Mouse (Mus musculus) spleen, postnatal 36 days (tissue): Measurements from ENCODE around the gene Hsd17b11.

Experiments
- DNase-seq, 2 experiments: peaks; one replicate each; pipeline ENCODE4 v3.0.0; 2022; ENCODE audit warnings: low spot score in 2 of 2, mixed read lengths in 1 of 2

Hsd17b11 gene

DNA sequence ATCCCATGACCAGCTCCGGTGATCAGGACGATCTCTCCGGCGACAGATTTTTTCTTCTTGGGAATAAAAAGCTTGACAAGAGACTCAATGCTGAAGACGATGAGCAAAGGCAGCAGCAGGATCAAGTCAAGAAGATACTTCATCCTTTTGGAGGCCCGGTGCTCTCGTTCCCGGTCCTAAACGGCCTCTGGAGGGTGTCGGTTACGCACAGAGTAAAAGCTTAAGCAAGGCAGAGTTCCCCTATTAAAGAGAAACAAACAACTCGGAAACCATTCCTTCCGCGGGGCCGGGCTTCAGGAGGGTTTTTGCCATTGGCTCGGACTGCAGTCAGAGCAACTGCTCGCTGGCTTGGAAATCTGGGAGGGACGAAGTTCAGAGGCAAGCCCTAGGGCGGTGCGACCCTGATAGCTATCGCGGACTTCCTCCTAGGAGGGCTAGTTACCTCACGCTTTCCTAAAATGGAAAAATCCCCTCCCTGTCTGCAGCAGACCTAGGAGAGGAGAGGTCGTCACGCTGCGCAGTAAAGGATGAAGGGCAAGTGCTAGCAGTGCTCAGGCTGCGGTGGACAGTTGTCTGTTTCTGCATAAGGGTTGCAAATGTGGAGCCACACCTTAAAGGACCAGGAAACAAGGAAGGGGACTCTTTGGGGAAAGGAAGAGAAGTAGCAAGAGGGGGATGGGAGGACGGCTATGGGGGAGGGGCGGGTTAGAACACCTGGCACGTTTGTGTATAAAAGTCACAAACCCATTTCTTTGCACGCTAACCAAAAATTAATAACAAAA is at the start of gene Hsd17b11:
Gene Hsd17b11 (minus strand): TSS at position 323 of the 782 bp plus-strand sequence.
- DNase-seq = peak; percentile 82

DNA sequence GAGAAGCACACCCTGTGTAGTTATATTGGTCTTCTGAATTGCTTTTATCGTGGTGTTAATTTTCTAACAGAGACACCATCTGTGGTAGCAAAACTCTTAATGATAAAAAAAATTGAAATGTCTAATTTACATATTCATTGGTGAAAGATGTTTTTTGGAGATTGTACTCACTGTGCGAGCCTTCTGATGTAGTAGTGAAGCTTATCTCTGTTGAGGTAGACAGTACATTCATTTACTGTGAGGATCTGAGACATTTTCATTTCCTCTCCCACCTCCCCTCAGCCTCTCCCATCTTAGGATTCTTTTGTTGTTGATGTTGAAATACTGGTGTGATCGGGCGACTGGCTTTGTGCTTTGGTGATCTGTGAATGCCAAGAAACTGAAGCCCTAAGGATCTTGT is 49.3 kb upstream of the Hsd17b11 start:
- DNase-seq = no peak

DNA sequence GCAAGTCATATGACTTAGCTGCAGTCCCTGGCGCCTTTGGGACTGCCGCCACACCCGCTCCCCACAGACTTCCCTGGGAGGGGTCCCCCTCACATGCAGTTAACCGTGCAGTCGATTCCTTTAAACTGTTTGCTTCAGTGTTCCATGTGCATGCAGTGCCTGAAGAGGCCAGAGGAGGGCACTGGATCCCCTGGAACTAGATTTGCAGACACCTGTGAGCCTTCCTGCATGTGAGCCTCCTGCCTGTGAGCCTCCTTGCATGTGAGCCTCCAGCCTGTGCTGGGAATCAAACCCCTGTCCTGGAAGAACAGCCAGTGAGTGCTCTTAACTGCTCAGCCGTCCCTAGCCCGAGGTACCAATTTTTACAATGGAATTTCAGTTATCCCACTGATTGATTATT is 47.0 kb upstream of the Hsd17b11 start:
- DNase-seq = no peak

DNA sequence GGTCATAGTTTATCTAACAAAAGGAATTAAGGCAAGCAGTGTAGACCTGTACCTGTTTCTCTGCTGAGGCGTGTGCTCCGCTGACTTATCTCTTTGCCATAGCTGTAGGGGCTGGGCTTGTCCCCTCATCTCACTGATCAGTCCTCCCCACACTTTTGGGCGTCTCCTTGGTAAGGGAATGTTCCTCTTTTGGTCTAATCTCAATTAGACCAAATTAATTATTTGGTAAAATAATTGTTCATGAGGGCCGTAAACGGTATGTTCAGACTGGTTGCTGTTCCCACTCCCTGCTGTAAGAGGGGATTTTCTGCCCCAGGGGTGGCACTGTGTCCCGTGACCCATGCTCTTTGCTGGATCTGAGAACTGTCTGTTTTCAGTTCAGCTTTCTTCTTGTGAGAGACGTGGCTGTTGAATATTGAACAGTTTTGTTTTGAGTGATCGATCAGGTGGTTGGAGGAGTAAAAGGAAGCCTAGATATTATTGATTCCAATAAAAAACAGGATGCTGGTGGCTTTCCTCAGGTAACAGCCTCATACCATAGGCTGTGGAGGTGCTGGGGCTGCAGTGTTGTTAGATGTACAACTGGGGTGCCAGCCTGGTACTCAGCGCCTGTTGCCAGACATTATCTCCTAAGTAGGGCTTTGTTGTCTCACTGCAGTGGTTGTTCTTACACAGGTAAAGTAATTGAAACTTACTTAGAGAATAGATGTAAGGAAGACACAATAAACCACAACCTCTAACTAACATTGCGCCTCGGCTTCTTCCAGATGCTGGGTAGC is 41.2 kb upstream of the Hsd17b11 start:
- DNase-seq = no peak

DNA sequence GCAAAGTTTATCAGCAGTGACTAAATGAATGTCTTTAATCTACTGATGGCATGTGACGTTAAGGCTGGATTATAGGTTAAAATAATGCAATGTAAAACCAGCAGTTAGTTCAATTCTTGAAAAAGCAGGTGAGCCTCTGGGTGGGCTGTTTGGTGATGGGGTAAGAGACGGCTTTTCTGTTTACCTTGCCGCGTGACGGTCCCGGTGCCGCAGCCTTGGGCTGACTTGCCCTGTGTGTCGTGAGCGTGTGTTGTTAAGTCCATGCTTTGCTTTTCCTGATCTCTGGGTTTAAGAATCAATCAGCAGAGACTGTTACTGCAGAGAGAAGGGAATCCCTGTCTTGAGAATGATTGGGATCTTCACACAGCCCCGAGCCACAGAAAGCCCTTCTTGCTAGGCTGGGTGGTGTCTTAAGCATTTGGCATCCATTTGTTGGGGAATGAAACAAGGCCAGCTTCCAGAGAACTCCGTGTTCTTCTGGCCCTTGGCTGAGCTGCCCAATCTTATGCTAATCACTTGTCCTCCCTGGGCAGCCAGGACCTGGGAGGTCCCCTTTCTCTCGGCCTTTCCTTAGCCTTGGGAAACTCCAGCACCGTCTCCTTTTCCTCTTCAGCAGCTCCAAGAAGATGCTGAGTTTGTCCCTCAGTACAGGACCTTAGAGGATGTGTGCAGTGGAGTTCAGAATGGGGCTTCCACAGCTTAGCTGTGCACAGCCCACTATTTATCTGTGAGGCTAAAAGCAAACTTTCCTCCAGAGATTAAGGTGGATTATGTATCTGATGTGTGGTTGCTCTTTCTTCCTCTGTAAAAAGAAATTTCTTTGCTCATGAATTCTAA is 40.4 kb upstream of the Hsd17b11 start:
- no peak for DNase-seq

DNA sequence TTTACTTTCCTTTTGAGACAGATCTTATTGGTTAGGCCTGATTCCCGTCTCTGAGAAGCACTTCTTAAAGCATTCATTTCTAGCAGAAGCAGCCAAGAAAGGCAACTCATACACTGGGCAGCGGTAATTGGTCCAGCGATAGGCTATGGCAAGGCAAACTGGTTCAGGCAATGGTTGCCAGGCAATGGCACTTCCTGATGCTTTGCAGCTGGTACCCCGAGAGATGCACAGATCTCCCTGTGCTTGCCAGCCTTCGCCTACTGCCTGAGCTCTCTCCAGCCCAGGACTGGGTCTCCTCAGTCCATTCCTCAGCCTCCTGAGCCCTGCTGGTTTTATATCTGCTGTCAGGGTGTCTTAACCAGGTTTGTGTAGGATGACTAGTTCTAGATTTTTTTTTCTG is 38.7 kb upstream of the Hsd17b11 start:
- DNase-seq = no peak

DNA sequence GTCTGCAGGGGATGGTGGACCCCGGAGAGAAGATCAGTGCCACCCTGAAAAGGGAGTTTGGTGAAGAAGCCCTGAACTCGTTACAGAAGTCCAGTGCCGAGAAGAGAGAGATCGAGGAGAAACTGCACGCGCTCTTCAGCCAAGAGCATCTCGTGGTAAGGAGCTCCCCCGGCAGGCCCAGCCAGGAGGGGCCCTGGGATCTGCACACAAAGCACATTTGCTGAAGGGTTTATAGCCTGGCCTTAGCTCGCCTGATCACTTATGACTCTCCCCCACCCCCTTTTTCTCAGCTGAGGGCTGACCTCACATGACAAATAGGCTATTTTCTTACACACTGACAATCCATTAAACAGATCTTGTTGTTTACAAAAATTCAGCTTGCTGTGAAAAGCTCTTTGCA is 37.9 kb upstream of the Hsd17b11 start:
- no peak for DNase-seq

DNA sequence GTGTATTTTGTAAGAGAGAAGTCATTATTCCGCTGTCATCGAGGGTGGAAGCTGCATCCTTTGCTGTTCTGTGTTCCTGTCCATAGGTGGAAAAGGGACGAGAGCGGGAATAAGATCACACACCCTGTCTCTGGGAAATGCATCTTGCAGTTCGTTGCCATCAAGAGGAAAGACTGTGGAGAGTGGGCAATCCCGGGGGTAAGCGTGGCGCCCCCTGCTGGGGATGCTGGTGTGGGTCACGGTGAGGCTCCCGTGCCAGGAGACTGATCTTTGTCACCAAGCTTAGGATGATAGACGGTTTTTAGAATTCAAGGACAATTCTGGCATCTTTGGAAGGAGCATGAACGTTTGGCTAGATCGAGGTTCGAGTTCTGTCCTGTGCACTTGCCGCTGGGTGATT is 36.3 kb upstream of the Hsd17b11 start:
- DNase-seq = peak; percentile 26 to 33

DNA sequence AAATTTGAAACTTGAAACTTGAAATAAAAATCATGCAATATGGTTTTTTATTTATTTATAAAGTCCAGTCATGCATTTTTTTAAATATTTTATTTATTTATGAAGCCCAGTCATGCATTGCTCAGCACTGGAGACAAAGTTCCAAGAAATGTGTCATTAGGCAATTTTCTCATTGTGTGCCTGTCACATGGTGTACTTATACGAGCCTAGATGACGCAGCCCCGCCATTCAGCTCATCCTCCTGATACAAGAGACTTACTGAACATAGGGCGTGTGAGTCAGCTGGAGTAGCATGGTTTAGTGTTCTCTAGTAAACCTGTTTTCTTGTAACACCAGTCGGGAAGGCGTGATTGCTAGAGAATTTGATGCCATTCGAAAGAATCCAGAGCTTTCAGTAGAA is 34.6 kb upstream of the Hsd17b11 start:
- DNase-seq = no peak

DNA sequence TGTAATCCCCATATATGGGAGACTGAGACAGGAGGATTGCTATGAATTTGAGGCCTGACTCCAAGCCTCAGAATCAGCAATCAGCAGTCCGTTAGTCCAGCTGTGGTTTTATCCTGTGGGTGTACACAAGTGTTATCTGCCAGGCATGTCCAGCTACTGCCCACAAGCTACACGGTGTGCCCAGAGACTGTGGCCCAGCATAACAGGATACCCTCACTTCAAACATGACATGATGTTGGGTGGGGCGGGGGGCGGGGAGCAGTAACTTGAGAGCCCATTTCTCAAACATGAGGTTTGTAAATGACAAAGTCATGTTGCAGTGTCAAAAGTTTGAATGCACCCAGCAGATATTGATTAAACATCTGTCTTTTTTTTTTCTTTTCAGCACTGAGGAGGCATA is 34.1 kb upstream of the Hsd17b11 start:
- DNase-seq = no peak

DNA sequence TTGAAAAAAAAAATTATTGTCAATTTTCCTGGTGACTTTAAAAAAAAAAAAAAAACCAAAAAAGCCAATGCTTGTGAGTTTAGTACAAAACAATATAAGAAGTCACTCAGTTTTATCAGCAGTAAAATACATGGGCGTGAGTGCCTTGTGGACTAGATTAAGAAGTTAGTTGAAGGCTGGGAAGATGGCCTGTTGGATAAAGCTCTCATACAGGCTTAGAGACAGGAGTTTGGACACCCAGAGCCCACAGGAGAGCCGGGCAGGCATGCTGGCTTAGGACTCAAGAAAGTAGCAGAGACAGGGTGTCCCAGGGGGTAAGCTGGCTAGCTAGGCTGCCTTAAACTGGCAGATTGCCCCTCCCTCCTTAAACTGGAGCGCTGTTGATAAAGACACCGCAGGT is 33.2 kb upstream of the Hsd17b11 start:
- DNase-seq = peak in 1 of 2 experiments; percentile 15

DNA sequence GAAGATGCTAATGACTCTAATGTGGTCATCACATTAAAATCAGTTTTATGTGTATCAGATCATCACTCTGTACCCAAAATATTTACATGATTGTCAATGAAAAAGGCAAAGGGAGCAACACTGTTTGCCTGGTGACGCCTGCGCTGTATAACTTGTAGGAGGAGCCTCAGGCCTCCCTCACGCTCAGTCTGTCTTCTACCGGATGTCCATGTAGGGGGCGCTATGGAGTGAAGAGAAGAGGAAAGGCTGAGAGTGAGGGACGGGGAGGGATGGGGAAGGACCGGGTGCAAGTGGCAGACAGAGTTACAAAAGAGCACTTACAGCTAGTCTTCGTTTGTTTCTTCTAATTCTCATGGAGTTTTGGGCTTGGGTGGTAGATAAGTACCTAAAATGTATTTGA is 31.2 kb upstream of the Hsd17b11 start:
- DNase-seq = peak in 1 of 2 experiments; percentile 43

DNA sequence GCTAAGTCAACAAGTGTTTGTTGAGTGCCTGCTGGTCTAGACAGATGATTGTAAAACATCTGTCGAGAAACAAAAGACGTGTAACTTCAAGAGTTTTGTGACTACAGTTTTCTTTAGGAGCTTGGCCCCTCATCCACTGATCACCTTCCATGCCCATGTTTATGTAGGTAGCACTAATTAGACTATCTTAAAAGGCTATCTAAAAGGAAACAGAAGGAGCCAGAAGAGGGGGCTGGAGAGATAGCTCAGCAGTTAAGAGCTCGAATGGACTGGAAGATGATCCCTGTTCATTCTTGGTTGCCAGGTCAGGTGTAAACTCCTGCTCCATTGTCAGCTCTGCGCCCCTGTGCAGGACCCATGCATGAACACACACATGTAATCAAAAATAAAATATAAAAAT is 26.4 kb upstream of the Hsd17b11 start:
- no peak for DNase-seq

DNA sequence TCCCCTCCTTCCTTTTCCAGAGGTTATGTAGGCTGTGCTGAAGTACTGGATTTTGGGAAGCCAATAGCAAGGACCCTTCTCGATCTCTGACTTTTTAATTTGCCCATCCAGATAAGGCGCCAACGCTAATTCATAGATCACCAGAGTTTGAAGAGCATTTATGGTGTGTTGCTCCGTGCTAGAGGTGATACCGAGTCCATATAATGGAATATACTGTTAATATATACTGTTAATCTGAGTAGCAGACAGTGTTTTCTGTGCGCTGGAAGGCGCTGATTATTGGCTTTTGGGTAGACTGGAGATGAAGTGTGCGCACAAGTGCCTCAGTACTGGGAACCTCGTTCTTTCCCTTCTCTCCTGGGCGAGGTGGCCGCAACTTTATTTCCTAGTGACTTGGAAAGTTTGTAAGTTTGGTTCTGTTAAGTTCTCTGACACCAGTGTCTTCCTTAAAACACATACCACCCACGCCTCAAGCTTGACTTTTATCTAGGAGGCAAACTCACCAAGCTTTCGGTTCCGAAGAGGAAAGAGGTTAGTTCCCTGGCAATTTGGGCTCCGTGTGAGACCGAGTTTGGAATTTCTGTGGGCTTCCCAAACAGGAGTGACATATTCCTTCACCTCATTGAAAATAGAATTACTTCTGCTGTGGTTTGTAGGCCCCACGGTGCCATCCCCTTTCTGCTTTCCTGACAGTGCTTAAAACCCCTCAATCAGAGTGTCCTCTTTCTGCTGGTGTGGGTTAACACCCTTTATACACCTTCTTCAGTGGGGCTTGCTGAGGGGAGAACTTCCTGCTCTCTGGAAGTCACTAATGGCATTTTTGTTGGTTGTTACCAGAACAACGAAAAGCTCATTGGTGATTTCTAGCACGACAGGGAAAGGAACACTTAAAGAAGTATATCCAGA is 25.7 kb upstream of the Hsd17b11 start:
- peak in 1 of 2 experiments; percentile 9 for DNase-seq

DNA sequence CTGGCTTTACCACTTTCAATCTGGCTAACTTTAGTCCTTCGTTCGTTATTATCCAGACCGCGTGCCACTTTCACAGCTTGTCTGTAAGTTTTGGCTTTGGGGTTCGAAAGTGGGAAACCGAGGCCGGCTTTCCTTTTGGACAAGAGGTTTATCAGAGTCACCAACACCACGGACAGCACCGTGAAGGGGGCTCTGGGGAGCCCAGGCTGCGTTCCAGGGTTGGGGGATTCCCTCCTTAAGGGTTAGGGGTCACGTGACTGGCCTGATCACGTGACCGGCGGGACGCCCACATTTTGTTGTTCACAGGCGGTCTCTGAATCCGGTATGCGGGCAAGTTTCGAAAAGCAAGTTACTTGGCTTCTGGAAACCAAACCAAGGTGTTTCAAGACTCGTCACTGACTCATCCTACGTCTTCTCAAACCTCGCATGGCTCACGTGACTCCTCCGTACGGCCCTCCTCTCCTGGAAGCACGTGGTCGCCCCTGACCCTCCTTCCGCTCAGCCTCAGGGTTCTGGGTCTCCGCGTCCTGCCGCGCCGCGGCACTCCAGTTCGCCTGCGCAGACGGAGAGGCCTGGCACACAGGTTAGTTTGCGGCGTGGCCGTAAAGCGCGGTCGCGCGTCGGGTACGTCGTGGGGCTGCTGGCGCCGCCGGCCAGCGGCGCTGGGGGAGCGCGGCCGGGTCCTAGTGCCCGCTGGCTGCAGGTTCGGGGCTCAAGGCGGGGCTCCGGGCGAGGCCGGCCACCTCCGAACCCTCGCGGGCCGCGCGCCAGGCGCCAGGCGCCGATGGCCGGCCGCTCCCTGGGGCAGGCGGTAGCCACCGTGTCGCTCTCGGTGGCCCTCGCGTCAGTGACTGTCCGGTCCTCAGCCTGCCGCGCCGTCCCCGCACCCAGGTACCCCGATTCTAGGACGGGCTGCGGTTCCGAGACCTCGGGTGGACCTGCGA is 24.8 kb upstream of the Hsd17b11 start, which contains the start of gene Nudt9:
Gene Nudt9 (plus strand): TSS at position 51 of the 944 bp plus-strand sequence.
- peak; percentile 98 to 99 for DNase-seq

DNA sequence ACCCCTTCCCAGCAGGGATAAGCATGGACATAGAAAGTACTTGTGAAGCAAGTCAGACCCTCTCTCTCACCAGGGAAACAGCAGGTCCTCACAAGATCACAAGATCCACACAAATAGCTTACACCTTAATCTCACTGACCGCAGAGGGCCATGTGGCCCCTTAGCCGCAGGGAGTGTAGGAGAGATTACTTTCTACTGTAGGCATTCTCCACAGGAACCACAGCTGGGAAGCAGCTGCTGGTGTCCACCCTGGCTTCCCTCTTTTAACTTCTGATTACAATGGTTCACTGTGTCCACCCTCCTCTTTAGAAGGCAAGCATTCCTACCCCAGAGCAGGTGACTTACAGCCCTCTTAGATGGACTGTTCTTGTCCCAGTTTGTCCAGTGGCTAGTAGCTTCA is 22.0 kb upstream of the Hsd17b11 start:
- DNase-seq = no peak

DNA sequence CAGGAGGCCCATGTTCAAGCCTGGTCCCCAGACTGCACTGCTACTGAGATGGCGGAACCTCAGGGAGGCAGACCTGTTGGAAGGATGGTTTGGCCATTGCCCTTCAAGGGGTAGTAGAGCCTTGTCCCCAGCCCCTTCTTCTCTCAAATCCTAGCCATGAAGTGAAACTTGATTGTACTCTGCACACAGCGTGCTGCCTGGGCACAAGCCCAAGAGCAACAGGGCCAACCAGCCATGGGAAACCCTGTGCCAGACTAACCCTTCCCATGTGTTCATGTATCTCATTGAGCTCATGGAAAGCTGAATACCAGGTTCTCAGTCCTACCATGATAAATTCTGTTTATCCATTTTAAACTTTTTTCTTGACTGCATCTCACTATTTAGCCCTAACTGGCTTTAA is 21.2 kb upstream of the Hsd17b11 start:
- no peak for DNase-seq

DNA sequence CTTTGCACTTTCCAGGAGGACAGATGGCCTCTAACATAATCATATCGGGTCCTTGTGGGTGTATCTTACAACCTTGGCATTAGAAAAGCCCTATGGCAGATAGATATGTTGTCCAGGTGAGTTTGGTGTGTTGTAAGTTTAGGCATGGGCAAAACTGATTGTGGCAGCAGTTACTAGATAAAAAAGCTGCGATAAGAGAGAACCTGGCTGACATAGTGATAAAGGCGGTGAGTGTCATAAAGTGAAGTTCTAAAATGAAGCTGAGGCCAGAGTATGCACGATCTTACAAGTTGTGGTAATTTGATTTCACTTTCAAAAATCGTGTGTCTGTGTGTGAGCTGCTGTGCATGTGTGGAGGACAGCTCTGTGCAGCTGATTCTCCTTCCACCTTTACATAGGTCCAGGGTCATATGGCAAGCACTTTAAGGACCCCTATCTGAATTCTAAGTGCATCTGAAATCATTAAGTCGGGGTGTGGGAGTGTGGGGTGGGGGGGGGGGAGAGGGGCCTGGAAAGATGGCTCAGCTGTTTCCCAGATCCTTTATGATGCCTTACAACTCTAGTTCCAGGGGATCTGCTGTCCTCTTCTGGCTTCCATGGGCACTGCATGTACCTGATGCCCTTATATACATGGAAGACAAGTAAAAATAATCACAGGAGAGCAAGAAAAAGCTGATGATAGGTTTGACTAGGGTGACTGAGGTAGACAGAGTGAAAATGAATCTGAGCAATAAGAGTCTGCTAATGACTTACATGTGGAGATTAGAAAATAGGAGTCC is 17.6 kb upstream of the Hsd17b11 start:
- DNase-seq = no peak

DNA sequence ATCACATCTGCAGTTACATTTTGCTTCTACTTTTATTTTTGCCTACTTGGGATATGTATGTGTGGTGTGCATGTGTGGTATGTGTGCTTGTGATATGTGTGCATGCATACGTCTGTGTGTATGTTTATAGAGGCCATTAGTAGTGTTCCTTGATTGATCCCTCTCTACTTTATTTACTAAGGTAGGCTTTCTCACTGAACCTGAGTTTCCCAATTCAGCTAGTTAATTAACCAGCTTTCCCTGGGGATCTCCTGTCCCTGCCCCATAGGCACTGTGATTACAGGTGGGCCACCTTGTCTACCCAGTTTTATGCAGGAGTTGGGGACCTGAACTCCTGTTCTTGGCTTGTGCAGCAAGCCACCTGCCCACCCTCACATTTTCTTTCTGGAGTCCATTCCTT is 15.0 kb upstream of the Hsd17b11 start:
- DNase-seq = no peak
